Mouse (Mus musculus) activated CD4-positive, CD25-positive, alpha-beta regulatory T cell, adult 4 months (primary cell): ENCODE data around the gene Klc1. TPM values are rescaled to one million over a fixed set of nuclear protein-coding genes. Genes with fewer than 3 reads are reported as not detected.

Experiments used
- ATAC-seq: one replicate; pipeline ENCODE4 v1.8.0; 2017
- polyA plus RNA-seq, 2 experiments: library from polyadenylated mRNA; unstranded; fragments of 100-300 nt; shearing (Covaris generic); gene quantifications; one replicate each; pipeline ENCODE4 v1.2.1; 2017

Klc1 gene
- polyA plus RNA-seq, 2 experiments from 2014 or later = 14.7 to 17.6 TPM

DNA sequence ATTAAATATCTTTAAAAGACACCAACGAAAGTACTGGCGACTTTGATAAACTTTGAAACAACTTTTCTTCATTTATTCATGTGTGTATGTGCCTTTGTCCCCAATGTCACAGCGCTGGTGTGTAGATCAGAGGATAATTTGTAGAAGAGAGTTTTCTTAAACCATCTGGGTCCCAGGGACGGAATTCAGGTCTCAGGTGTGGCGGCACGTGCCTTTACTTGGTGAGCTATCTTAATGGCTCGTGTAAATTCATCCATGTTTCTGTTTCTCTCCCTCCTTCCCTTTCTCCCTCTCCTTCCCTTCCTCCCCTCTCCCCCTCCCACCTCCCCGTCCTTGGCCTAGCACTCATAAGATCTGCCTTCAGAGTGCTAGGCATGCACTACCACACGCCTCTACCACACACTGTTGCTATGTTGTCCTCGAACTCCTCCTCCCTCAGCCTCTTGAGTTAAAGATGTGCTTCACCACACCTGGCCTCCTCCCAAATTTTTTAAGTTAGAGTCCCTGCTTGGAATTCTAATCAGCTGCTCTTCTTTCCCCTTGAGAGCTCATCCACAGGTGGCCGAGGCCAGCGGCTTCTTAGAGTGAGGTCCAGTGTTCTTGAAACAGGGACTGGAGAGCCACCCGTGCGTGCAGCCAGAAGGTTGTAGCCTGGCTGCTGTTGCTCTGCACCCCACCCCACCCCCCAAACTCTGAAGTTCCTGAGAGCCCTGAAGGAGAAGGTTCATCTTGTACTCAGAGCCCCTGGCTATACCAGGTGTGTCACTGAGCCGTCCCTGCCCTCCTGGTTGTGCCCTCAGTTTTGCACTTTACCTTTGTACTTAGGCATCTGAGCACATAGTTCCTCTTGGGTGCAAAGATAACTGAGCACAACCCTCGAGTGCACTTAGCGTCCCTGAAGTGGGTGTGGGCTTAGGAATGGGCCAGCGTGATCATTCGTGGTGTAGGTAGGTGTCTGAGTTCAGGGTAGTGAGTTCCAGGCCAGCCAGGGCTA, 56.4 kb downstream of the Klc1 start:
- ATAC-seq = no peak

GRCm38 (mm10) chr12:111816528-111816927, 57.9 kb downstream of the Klc1 start:
- ATAC-seq = no peak

DNA sequence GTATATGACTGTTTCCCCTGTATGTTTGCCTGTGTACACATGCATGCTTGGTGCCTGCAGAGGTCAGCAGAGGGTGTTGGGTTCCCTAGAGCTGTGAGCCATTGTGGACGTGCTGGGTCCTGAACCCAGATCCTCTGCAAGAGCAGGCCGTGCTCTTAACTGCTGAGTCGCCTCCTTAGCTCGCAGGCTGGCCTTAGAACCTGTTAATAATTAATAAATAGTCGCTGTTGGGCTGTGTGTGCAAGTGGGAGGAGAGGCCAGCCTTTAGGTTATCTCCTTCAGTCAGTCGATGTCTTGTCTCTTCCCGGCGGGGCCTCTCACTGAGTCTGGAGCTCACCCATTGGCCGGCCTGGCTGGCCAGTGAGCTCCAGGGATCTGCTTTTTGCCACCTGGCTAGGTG, 58.3 kb downstream of the Klc1 start:
- no peak for ATAC-seq

GRCm38 (mm10) chr12:111817991-111818390, 59.3 kb downstream of the Klc1 start:
- ATAC-seq = no peak

DNA sequence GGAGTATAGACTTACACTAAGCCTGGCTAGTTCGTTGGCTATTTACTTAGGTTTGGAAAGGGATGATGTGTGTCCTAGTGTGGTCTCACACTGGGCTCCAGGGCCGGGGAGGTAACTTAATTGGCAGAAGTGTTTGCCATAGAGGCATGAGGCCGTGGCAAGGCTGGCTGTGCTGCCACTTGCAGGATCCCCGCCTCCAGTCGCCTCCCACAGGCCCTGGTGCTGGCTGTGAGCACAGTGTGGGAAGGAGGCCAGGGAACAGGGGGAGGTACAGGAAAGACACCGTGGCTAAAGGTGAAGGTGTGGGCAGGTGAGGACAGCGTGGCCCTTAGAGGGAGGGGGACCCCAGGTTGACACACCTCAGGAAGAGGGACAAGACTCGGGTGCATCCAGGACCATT, 61.3 kb downstream of the Klc1 start:
- ATAC-seq = no peak

GRCm38 (mm10) chr12:111820708-111821107, 62.1 kb downstream of the Klc1 start:
- no peak for ATAC-seq

GRCm38 (mm10) chr12:111821931-111822330, 63.3 kb downstream of the Klc1 start:
- no peak for ATAC-seq

- ATAC-seq = no peak
These were observed 68.9 kb downstream of the Klc1 start for GRCm38 (mm10) chr12:111827556-111827955.

DNA sequence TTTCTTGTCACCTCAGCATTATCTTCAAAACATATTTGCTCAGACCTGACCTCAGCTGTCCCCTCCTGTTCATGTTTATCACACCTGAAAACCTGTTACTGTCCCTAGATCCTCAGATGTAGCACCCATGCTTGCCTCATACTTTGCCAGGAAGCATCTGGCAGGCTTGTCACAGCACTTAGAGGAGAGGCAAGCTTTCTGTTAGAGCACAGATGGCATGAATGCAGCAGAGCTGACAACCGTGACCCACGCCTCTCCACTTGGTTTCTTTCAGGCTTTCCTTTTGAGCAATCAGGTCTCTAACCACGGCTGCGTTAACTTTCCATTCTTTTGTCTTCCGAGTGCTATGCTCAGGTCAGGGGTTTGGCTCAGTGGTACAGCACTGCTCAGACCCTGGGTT, 70.8 kb downstream of the Klc1 start:
- no peak for ATAC-seq

DNA sequence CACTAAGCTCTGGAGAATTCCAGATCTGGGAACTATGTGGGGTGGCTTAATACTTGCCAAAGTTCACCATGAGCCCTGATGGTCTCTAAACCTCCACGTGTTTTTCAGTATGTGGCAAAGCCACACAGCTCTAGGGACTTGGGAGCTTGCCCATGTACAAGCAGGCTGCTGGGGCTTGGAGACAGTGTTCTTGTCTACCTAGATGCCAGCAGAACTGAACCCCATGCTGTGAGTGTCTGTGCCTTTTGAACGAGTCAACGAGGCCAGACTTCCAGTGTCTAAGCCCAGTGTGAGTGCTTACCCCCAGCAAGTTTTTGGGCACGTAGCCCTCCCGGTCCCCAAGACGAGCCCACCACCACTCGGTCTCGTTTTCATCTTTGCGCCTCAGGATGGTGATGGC, 71.3 kb downstream of the Klc1 start:
- no peak for ATAC-seq

DNA sequence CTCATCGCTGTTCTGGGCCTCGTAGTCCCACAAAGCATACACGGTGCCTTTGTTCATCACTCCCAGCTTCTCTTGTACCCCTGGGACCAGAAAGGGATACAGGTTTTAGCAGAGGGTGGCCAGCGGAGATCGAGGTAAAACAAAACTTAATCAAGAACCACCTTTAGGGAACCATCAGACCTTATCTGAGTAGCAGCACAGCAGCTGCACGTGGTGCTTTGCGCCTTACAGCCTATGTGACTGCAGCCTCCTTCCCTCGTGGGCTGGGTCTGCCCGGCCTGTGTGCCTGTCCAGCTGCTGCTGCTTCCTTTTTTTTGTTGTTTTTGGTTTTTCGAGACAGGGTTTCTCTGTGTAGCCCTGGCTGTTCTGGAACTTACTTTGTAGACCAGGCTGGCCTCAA, 71.7 kb downstream of the Klc1 start:
- ATAC-seq = no peak

- no peak for ATAC-seq
These were observed 74.0 kb downstream of the Klc1 start for GRCm38 (mm10) chr12:111832643-111833042.

DNA sequence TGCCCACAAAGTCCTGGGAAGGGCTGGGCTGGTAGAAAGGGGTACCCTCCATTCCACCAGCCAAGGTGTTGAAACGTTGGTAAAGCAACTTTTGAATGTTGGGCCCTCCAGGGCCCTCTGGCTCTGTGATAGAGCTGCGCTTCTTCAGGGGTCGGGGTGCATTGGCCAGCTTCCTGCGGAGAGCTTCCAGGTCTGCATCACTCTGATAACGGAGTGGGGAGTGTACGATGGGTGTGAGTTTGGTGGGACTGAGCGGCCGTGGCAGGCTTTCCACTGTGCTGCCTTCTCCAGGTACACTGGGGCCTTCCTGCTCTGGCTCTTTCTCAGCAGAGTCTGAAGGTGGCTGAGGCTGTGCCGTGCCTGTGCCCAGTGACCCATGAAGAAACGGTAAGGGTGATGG, 74.8 kb downstream of the Klc1 start:
- ATAC-seq = no peak

- ATAC-seq = no peak
These were observed 84.2 kb downstream of the Klc1 start for GRCm38 (mm10) chr12:111842565-111843433.

GRCm38 (mm10) chr12:111843470-111843869, 84.8 kb downstream of the Klc1 start:
- ATAC-seq = no peak

GRCm38 (mm10) chr12:111845953-111846352, 87.3 kb downstream of the Klc1 start:
- ATAC-seq = no peak

DNA sequence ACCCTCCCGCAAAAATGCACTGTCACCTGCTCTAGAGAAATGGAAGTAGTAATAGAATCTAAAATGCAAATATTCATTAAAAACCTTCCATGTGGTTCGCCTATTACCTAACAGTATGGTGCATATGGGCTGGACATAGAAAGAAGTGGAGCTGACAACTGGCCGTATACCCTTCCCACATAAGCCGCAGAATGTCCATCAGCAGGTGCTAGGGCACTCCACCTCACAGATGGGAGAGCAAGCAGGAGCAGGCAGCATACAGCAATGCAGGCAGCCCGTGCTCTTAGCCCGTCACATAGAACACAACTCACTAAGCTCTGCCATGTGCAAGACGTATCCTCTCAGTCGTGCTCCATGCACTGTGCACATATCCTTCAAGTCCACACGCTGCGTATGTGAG, 88.2 kb downstream of the Klc1 start:
- ATAC-seq = no peak

DNA sequence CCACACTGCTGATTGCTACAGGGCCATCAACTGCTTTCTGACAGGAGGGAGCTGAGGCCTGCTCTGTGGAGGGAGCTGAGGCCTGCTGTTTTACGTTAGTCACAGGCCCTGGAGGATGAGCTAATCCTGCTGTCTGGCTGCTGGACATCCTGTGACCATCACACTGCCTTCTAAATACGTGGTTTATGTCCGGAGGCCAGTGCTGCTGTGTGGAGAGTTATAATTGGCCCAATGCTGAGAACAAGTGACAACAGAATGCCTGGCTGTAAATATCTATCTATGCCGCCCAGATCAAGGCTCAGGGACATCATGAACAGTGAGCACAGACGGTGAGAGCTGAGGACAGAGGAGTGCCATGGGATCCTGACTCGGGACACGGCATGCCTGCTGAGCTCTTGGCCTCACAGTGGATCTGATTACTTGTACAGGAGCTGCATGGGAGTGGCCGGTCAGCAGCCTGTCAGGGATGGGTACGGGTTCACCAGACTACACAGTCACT, 89.7 kb downstream of the Klc1 start:
- ATAC-seq = no peak

GRCm38 (mm10) chr12:111851235-111851634, 92.6 kb downstream of the Klc1 start:
- ATAC-seq = no peak

- peak; percentile 44 for ATAC-seq
These were observed 93.1 kb downstream of the Klc1 start for GRCm38 (mm10) chr12:111851745-111852144.

- peak; percentile 41 for ATAC-seq
These were observed 94.4 kb downstream of the Klc1 start for GRCm38 (mm10) chr12:111853011-111853436.

GRCm38 (mm10) chr12:111853546-111853945, 94.9 kb downstream of the Klc1 start:
- ATAC-seq = no peak

GRCm38 (mm10) chr12:111855448-111855847, 96.8 kb downstream of the Klc1 start:
- peak; percentile 37 for ATAC-seq
